Comparison of ENCODE assay signal across 8 mouse cellular contexts in genomic region chr10:127526681-127527080, GRCm38 (mm10). TPM values are rescaled to one million over a fixed set of nuclear protein-coding genes. Genes with fewer than 3 reads are reported as not detected.
DNase-seq lines count a peak whose midpoint lies in the region.

No protein-coding gene starts in this region.

- intact Hi-C loops in heart, postnatal 14 days (cut with DNase I) = no loop called here

- DNase-seq in urinary bladder, postnatal 25 days (ENCODE audit: low spot score) = peak; percentile 56
- DNase-seq in urinary bladder, adult 2 months (ENCODE audit: low spot score) = no peak
- peak; percentile 75 for DNase-seq in embryo, embryonic 9.5 days (ENCODE audit: extremely low spot score)
- peak; percentile 73 to 79 for DNase-seq in heart, postnatal 14 days
- peak; percentile 68 to 88 for DNase-seq in kidney, postnatal 36 days
- peak; percentile 68 for DNase-seq in mesoderm, embryonic 11.5 days (ENCODE audit: low read depth, low spot score)
- no peak for DNase-seq in frontal cortex, postnatal 36 days (ENCODE audit: low spot score in 2 of 2)
- no peak for DNase-seq in adipocyte (ENCODE audit: low spot score)

RNA-seq across cellular contexts. Expression of gene Shmt2, which starts 4.4 kb away (rescaled TPM):
- polyA plus RNA-seq in urinary bladder, adult 2 months (2012; rRNA removed) = 58.7 and 63.9 TPM in 2 replicates
- total RNA-seq in heart, postnatal 14 days (2021) = 10 to 100 TPM; 38.3 to 39.2 TPM

RNA-seq across cellular contexts. Expression of gene Nxph4, which starts 7.7 kb away (rescaled TPM):
- 0.04 and 0.07 TPM in 2 replicates for polyA plus RNA-seq in urinary bladder, adult 2 months (2012; rRNA removed)
- 1 to 10 TPM; 1.1 TPM for total RNA-seq in heart, postnatal 14 days (2021)

RNA-seq across cellular contexts. Expression of gene Ndufa4l2, which starts 11.9 kb away (rescaled TPM):
- polyA plus RNA-seq in urinary bladder, adult 2 months (2012; rRNA removed) = 21.2 and 32.1 TPM in 2 replicates
- total RNA-seq in heart, postnatal 14 days (2021) = 10 to 100 TPM; 38.3 TPM

RNA-seq across cellular contexts. Expression of gene Stac3, which starts 25.2 kb away (rescaled TPM):
- polyA plus RNA-seq in urinary bladder, adult 2 months (2012; rRNA removed) = 2.3 and 4.3 TPM in 2 replicates
- total RNA-seq in heart, postnatal 14 days (2021) = 1 to 10 TPM in 1 of 2 experiments, under 1 TPM in 1; 0.88 to 2.1 TPM

Comparison
In these comparisons a context has a peak if more than half of its experiments do, and no peak if none do; other contexts are left out.
1. DNase-seq: peak in urinary bladder, postnatal 25 days (single experiment), embryo, embryonic 9.5 days (single experiment), heart, postnatal 14 days (2 of 2), kidney, postnatal 36 days (2 of 2) and mesoderm, embryonic 11.5 days (single experiment); none in urinary bladder, adult 2 months (single experiment), frontal cortex, postnatal 36 days (0 of 2) and adipocyte (single experiment).